14 mouse cellular contexts compared by ENCODE assay signal in the genomic region with DNA sequence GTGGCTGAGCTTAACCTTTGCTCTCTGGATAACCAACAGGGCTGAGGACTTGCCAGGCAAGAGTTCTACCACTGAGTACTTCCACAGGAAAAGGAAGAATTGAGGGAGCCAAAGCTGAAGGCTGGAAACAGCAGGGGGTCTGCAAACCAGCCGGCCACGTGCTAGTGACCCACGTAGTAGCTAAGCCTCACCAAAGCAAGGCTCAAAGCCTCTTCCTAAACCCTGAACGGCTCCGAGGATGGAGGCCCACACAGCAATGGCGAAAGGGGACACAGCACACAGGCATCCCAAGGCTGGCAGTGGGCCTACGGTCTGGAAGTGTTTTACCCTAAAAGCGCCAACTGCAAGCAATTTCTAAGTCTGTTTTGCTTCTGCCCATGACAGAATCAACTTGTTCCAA. TPM values are rescaled to one million over a fixed set of nuclear protein-coding genes. Genes with fewer than 3 reads are reported as not detected.
DNase-seq lines count a peak whose midpoint lies in the region; ATAC-seq and TF ChIP-seq lines count a peak whose summit lies in the region.
"Had no signal": no experiment of that assay in that cellular context is flagged by ENCODE, and none has a peak within 500 bp of the region (broad histone marks: within the 10 kb centered on the region; RNA-seq: fewer than 3 reads in every experiment).

No protein-coding gene starts in this region.

- H3K27me3 ChIP-seq in forebrain, embryonic 14.5 days (replicated peaks; ENCODE audit: control insufficient read depth, insufficient read depth, low read length): no peaks in the 10 kb centered on the region
- no peaks in the 10 kb centered on the region for H3K27me3 ChIP-seq in forebrain, embryonic 11.5 days (ENCODE audit: control insufficient read depth, insufficient read depth, low read length)
- no peaks in the 10 kb centered on the region for H3K27me3 ChIP-seq in midbrain, embryonic 11.5 days (ENCODE audit: control insufficient read depth, insufficient read depth, low read length)
- H3K27me3 ChIP-seq in midbrain, embryonic 13.5 days: no peaks in the 10 kb centered on the region
- H3K27me3 ChIP-seq: neural tube, embryonic 12.5 days had no signal

- TF ChIP-seq CTCF in olfactory bulb, adult 2 months (IDR thresholded peaks at IDR 0.05; ENCODE audit: insufficient read depth, low read depth, low read length): no peak

- no peak overlapping the region for H3K4me2 ChIP-seq in forebrain, embryonic 14.5 days (ENCODE audit: low read length)
- no peak overlapping the region for H3K4me2 ChIP-seq in forebrain, embryonic 11.5 days (ENCODE audit: low read depth, low read length, severe bottlenecking)
- no peak overlapping the region for H3K4me2 ChIP-seq in midbrain, embryonic 11.5 days
- H3K4me2 ChIP-seq in midbrain, embryonic 13.5 days (replicated peaks): no peak overlapping the region
- H3K4me2 ChIP-seq: neural tube, embryonic 12.5 days had no signal

- no peak for TF ChIP-seq POLR2A in olfactory bulb, adult 2 months (IDR thresholded peaks at IDR 0.05; ENCODE audit: insufficient read depth, low read depth, low read length)

- H3K9me3 ChIP-seq in forebrain, embryonic 14.5 days (replicated peaks; ENCODE audit: control insufficient read depth, low read length): peaks cover 2% of the 10 kb centered on the region; the same call in 1 of the 2 replicates
- peaks cover 3% of the 10 kb centered on the region; the same call in 1 of the 2 replicates for H3K9me3 ChIP-seq in forebrain, embryonic 11.5 days (ENCODE audit: control insufficient read depth, low read length)
- no peaks in the 10 kb centered on the region for H3K9me3 ChIP-seq in midbrain, embryonic 11.5 days (ENCODE audit: control insufficient read depth, low read length)
- 0 out of 2 replicates have a peak, but pooled peaks cover 10% of the 10 kb centered on the region for H3K9me3 ChIP-seq in midbrain, embryonic 13.5 days
- H3K9me3 ChIP-seq: G1E had no signal

- peaks cover 15% of the 10 kb centered on the region; the same call in 1 of the 2 replicates for H3K36me3 ChIP-seq in forebrain, embryonic 14.5 days (ENCODE audit: control insufficient read depth, insufficient read depth, low read length)
- peaks cover 2% of the 10 kb centered on the region; the same call in 1 of the 2 replicates for H3K36me3 ChIP-seq in forebrain, embryonic 11.5 days (ENCODE audit: control insufficient read depth, insufficient read depth, low read length)
- H3K36me3 ChIP-seq in midbrain, embryonic 11.5 days (ENCODE audit: control insufficient read depth, insufficient read depth, low read length): 0 out of 2 replicates have a peak, but pooled peaks cover 6% of the 10 kb centered on the region
- peaks cover 23% of the 10 kb centered on the region for H3K36me3 ChIP-seq in midbrain, embryonic 13.5 days
- H3K36me3 ChIP-seq: G1E had no signal

- ATAC-seq in forebrain, embryonic 14.5 days: no peak
- no peak for ATAC-seq in forebrain, embryonic 11.5 days (replicated peaks; ENCODE audit: low FRiP score)
- no peak for ATAC-seq in midbrain, embryonic 11.5 days (ENCODE audit: low FRiP score)
- ATAC-seq in midbrain, embryonic 13.5 days: no peak

- H3K9ac ChIP-seq in forebrain, embryonic 14.5 days (ENCODE audit: low read length): no peak overlapping the region
- H3K9ac ChIP-seq in forebrain, embryonic 11.5 days (ENCODE audit: low read length): no peak overlapping the region
- H3K9ac ChIP-seq in midbrain, embryonic 11.5 days (ENCODE audit: low read length): no peak overlapping the region
- no peak overlapping the region for H3K9ac ChIP-seq in midbrain, embryonic 13.5 days (replicated peaks)
- H3K9ac ChIP-seq: neural tube, embryonic 12.5 days had no signal

- no peaks in the 10 kb centered on the region for H3K4me1 ChIP-seq in forebrain, embryonic 14.5 days (ENCODE audit: control insufficient read depth, insufficient read depth, low read length)
- H3K4me1 ChIP-seq in forebrain, embryonic 11.5 days (replicated peaks; ENCODE audit: control insufficient read depth, insufficient read depth, low read length): no peaks in the 10 kb centered on the region
- H3K4me1 ChIP-seq in midbrain, embryonic 11.5 days (ENCODE audit: control insufficient read depth, insufficient read depth, low read length): no peaks in the 10 kb centered on the region
- H3K4me1 ChIP-seq in midbrain, embryonic 13.5 days (replicated peaks): no peaks in the 10 kb centered on the region
- H3K4me1 ChIP-seq in olfactory bulb, adult 2 months (ENCODE audit: control insufficient read depth, insufficient read depth, low read length): peaks cover 15% of the 10 kb centered on the region
- H3K4me1 ChIP-seq: neural tube, embryonic 12.5 days had no signal

- WGBS in forebrain, embryonic 14.5 days: 42% methylated on average over 8 of the region's 8 CpGs
- WGBS in forebrain, embryonic 11.5 days: 50% methylated on average over 8 of the region's 8 CpGs
- WGBS in midbrain, embryonic 11.5 days: 48% methylated on average over 8 of the region's 8 CpGs
- 48% methylated on average over 8 of the region's 8 CpGs for WGBS in midbrain, embryonic 13.5 days
- WGBS in olfactory bulb, adult 2 months: 17% methylated on average over 8 of the region's 8 CpGs

- no peak overlapping the region for H3K4me3 ChIP-seq in forebrain, embryonic 14.5 days (ENCODE audit: low read depth, low read length)
- H3K4me3 ChIP-seq in forebrain, embryonic 11.5 days (ENCODE audit: low read depth, low read length): no peak overlapping the region
- no peak overlapping the region for H3K4me3 ChIP-seq in midbrain, embryonic 11.5 days (ENCODE audit: low read depth, low read length)
- H3K4me3 ChIP-seq in midbrain, embryonic 13.5 days (replicated peaks): no peak overlapping the region
- H3K4me3 ChIP-seq in olfactory bulb, adult 2 months (ENCODE audit: insufficient read depth, low read depth, low read length): no peak overlapping the region
- H3K4me3 ChIP-seq: erythroblast, embryonic 14.5 days; neural tube, embryonic 12.5 days had no signal

- H3K27ac ChIP-seq in forebrain, embryonic 14.5 days (ENCODE audit: low read depth, low read length): 0 out of 2 replicates have a peak overlapping the region, but pooled peaks have one; percentile 5
- no peak overlapping the region for H3K27ac ChIP-seq in forebrain, embryonic 11.5 days (ENCODE audit: low read depth, low read length)
- no peak overlapping the region for H3K27ac ChIP-seq in midbrain, embryonic 11.5 days (ENCODE audit: low read depth, low read length)
- H3K27ac ChIP-seq in midbrain, embryonic 13.5 days: no peak overlapping the region
- peak overlapping the region; percentile 92 for H3K27ac ChIP-seq in olfactory bulb, adult 2 months (ENCODE audit: insufficient read depth, low read depth, low read length)
- H3K27ac ChIP-seq: neural tube, embryonic 12.5 days had no signal

- no peak for DNase-seq in forebrain, embryonic 14.5 days (ENCODE audit: low spot score)
- DNase-seq in forebrain, embryonic 11.5 days (ENCODE audit: low spot score): no peak
- DNase-seq in midbrain, embryonic 11.5 days (ENCODE audit: low spot score, missing footprints): peak; percentile 57
- peak; percentile 46 to 51 for DNase-seq in cerebellum, postnatal 36 days
- DNase-seq in adrenal gland, postnatal 14 days: no peak
- no peak for DNase-seq in MN1 (ENCODE audit: low spot score)
- DNase-seq: gastrocnemius, postnatal 36 days; heart, postnatal 14 days; lung, adult 2 months had no signal

RNA-seq across cellular contexts. Expression of a gene that starts 23.1 kb away (rescaled TPM):
- polyA plus RNA-seq in forebrain, embryonic 14.5 days (2014; fragmentation: Nextera tagmentation; extraction: Ambion mirVana): 53.6 and 68.2 TPM in 2 replicates
- polyA plus RNA-seq in forebrain, embryonic 11.5 days (2014; fragmentation: Nextera tagmentation; extraction: Ambion mirVana): 44.2 and 49.0 TPM in 2 replicates
- 23.0 and 23.1 TPM in 2 replicates for polyA plus RNA-seq in midbrain, embryonic 11.5 days (2014; fragmentation: Nextera tagmentation; extraction: Ambion mirVana)
- 77.4 and 79.2 TPM in 2 replicates for polyA plus RNA-seq in midbrain, embryonic 13.5 days (2015; fragmentation: Nextera tagmentation; extraction: Ambion mirVana)
- 287 TPM in 1 of 2 replicates, not detected in the other for polyA plus RNA-seq in olfactory bulb, adult 2 months (2012; ENCODE audit: insufficient read depth, insufficient read length, low replicate concordance, missing spikeins)
- total RNA-seq in adrenal gland, postnatal 14 days (2021): 9.0 and 9.2 TPM in 2 replicates
- polyA plus RNA-seq: G1E had no signal

Comparison
In these comparisons a context has a peak if more than half of its experiments do, and no peak if none do; other contexts are left out.
1. H3K27ac ChIP-seq: peak in forebrain, embryonic 14.5 days (single experiment) and olfactory bulb, adult 2 months (single experiment); none in forebrain, embryonic 11.5 days (single experiment), midbrain, embryonic 11.5 days (single experiment) and midbrain, embryonic 13.5 days (single experiment).
2. DNase-seq: peak in midbrain, embryonic 11.5 days (single experiment) and cerebellum, postnatal 36 days (2 of 2); none in forebrain, embryonic 14.5 days (single experiment), forebrain, embryonic 11.5 days (single experiment), adrenal gland, postnatal 14 days (single experiment) and MN1 (single experiment).